Mouse (Mus musculus): ENCODE results near the gene Olfr1412.

DNA sequence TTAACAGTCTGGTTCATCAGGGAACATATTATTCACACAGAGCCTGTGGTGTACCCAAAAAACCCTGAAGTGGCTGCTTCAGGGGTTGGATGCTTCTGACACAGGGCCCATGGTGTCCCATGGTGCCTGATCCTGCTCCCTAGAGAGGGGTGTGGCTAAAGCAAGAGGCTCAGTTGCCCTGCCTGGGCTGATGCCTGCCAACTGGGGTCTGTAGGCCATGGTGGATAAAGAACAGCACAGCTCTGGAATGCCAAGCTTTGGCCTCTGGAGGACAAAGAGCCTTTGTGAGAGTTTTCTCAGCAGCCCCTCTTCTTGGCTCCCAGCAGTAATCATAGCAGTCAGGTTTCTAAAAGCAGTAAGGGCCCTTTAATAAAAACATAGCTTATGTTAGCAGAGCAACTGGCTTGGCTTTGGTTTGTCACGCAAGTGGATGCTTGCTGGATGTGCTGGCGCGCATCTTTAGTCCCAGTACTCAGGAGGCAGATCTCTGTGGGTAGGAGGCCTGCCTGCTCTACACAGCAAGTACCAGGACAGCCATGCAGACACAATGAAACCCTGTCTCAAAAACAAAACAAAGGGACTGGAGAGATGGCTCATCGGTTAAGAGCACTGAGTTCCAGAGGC lies 49.5 kb downstream of the Olfr1412 start:
- TF ChIP-seq CTCF (IDR thresholded peaks at IDR 0.05; ENCODE audit: low read depth), result no peak
- TF ChIP-seq EP300 (IDR thresholded peaks at IDR 0.05; ENCODE audit: low read depth), result no peak

All from liver, embryonic 14.5 days (tissue).